Mouse (Mus musculus) thymus, adult 2 months (tissue): ENCODE results near the gene Pde8a. TPM values are rescaled to one million over a fixed set of nuclear protein-coding genes. Genes with fewer than 3 reads are reported as not detected.
"Not testable (repeated sequence)": the region's sequence is repeated elsewhere in the genome, so short reads cannot be mapped to it uniquely, and the experiment has no call there.

Experiments
- DNase-seq: peaks from one replicate; pipeline ENCODE4 v3.0.0; 2021
- H3K27ac ChIP-seq: fragments of 200-500 bp; 2 replicates; pipeline ENCODE4 v1.5.1; 2012; ENCODE audit warnings: low read length, control low read depth; ENCODE audit not compliant: control insufficient read depth, insufficient read depth
- H3K27me3 ChIP-seq: fragments of 200-500 bp; 2 replicates; pipeline ENCODE4 v1.6.1; 2012; ENCODE audit warnings: mild to moderate bottlenecking, low read length, moderate library complexity, mixed read lengths; ENCODE audit not compliant: control insufficient read depth, insufficient read depth
- H3K36me3 ChIP-seq: fragments of 200-500 bp; 2 replicates; pipeline ENCODE4 v1.6.1; 2012; ENCODE audit warnings: mild to moderate bottlenecking, low read length, moderate library complexity; ENCODE audit not compliant: control insufficient read depth, insufficient read depth
- H3K4me1 ChIP-seq: fragments of 200-500 bp; replicated peaks from 2 replicates; pipeline ENCODE4 v1.6.1; 2012; ENCODE audit warnings: low read length; ENCODE audit not compliant: control insufficient read depth, insufficient read depth
- H3K4me3 ChIP-seq: fragments of 200-500 bp; 2 replicates; pipeline ENCODE4 v1.5.1; 2012; ENCODE audit warnings: mild to moderate bottlenecking, low read length, control low read depth, moderate library complexity; ENCODE audit not compliant: control insufficient read depth, insufficient read depth
- CTCF ChIP-seq: fragments of 200-500 bp; IDR thresholded peaks from 2 replicates; pipeline ENCODE4 v1.5.1; 2012; ENCODE audit warnings: mild to moderate bottlenecking, control low read depth, low read length, moderate library complexity, borderline replicate concordance; ENCODE audit not compliant: control insufficient read depth, poor library complexity, insufficient read depth; ENCODE audit errors: extremely low read depth
- POLR2A ChIP-seq: fragments of 200-500 bp; IDR thresholded peaks from 2 replicates; pipeline ENCODE4 v1.6.1; 2012; ENCODE audit warnings: mild to moderate bottlenecking, low read length, control low read depth, moderate library complexity; ENCODE audit not compliant: control insufficient read depth, poor library complexity, insufficient read depth; ENCODE audit errors: extremely low read depth
- WGBS: fragments of 180-500 bp; shearing (Covaris S2); methylation state at CpG from one replicate; pipeline ENCODE4 v1.1.7; 2018; 5-methylcytosine and 5-hydroxymethylcytosine counted together
- polyA plus RNA-seq: library from polyadenylated mRNA; depleted of rRNA; stranded (reverse); fragments of >200 nt; gene quantifications from 2 replicates; pipeline ENCODE4 v1.2.3, GENCODE M21; 2012

The Pde8a gene
- polyA plus RNA-seq, 1 experiment: 3.5 TPM

DNA sequence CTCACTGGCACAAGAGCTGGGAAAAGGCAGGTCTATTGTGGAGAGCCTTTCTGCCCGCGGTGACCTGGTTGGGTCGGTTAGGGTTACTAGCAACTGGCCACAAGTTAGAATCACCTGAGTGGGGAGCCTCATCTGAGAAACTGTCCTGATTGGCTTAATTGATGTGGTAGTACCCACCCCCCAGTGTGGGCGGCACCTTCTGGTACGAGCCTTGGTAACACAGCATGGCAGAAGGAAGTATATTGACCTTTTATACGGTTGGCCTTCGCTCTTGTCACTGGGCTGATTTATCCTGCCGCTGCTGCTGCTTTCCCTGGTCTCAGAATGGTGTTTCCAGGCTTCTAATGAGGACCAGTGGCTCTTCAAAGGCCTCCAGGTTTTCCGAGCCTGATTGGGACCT, 24.2 kb upstream of the Pde8a start:
- TF ChIP-seq CTCF: no peak
- no peak for TF ChIP-seq POLR2A
- H3K4me1 ChIP-seq: no peaks in the 10 kb centered on the region; the same call in none of the 2 replicates
- no peak for DNase-seq
- no peak overlapping the region for H3K27ac ChIP-seq
- no peaks in the 10 kb centered on the region for H3K36me3 ChIP-seq
- no peaks in the 10 kb centered on the region for H3K27me3 ChIP-seq
- 86% methylated on average over 9 of the region's 9 CpGs for WGBS
- H3K4me3 ChIP-seq: no peak overlapping the region

DNA sequence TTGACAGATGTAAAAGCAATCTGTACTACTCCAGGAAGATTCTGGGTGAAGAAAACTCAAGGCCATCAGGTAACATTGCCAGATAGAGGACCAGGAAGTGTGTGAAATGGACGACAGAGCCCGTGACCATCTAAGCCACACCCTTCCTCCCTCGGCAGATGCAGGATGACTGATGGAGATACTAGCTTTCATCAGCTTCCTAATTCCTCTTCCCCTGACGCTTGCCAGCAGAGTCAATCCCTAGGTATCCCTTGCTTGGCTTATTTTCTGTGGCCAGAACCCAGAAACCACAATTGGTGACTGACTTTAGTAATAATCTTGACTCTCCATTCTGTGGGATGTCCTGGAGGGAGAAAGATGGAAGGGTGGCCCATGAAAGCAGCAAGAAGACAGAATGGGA, 17.9 kb upstream of the Pde8a start:
- Histone ChIP-seq H3K36me3 (no peaks in the 10 kb centered on the region), H3K4me3 (no peak overlapping the region), H3K27ac (no peak overlapping the region), H3K27me3 (no peaks in the 10 kb centered on the region), H3K4me1 (no peaks in the 10 kb centered on the region)
- WGBS: 67% methylated on average over 4 of the region's 4 CpGs
- TF ChIP-seq CTCF (no peak), POLR2A (no peak)
- DNase-seq: no peak

DNA sequence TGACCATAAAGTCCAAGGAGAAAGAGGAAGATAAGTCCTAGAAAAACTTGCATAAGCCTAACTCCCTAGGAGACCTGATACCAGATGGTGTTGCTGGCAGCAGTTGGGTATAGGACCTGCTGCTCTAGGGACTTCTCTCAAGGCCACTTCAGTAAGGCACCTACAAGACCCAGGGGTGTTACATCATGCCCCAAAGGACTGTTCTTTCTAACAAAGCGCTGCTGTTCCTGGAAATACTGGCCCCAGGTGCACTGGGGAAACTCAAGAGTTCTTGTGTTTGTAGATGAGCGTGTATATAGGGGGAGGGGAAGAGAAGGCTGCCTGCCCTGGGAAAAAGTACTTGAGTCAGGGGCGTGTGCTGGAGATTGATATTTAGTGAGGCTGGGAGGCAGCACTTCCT, 16.6 kb upstream of the Pde8a start:
- H3K36me3 ChIP-seq: no peaks in the 10 kb centered on the region
- no peaks in the 10 kb centered on the region for H3K4me1 ChIP-seq
- DNase-seq: no peak
- WGBS: 45% methylated on average over 3 of the region's 3 CpGs
- H3K27ac ChIP-seq: no peak overlapping the region
- H3K27me3 ChIP-seq: no peaks in the 10 kb centered on the region
- TF ChIP-seq POLR2A (no peak), CTCF (no peak)
- H3K4me3 ChIP-seq: no peak overlapping the region

DNA sequence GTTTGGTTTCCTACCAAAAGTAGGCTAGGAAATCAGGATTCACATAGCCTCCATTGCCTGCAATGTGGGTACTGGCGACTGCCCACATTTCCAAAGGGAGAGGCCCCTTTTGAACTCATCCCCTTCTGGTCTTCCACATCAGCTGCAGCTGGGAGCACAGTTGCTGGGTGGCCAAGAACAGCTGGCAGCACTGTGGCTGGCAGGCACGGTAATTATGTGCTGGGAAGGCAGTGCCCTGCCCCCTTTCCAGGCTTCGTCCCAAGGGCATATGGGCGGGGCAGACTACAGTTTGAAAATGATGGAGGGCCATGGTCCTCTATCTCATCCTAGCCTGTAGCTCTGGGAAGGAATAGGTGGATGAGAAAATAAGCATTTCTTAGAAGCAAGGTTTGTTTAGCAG, 14.9 kb upstream of the Pde8a start:
- TF ChIP-seq POLR2A (no peak), CTCF (no peak)
- no peak overlapping the region for H3K4me3 ChIP-seq
- WGBS: 66% methylated on average over 4 of the region's 4 CpGs
- no peaks in the 10 kb centered on the region for H3K4me1 ChIP-seq
- no peak for DNase-seq
- H3K36me3 ChIP-seq: no peaks in the 10 kb centered on the region
- no peak overlapping the region for H3K27ac ChIP-seq
- H3K27me3 ChIP-seq: no peaks in the 10 kb centered on the region

DNA sequence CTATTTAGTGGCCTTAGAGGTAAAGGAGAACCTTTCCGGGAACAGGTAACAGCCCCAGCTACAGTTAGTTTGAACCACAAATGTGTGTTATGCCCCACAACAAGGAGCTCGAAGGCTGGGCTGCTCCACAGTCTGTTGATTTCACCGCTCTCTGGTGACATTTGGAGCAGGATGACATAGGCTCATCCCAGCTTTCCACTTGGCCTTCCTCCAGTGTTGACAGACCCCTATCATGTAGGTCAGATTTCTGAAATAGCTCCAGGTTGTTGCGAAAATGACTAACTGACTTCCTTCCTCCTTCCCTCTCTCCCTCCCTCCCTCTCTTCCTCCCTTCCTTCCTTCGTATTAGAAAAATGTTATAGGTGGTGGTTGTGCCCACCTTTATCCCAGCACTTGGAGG, 14.3 kb upstream of the Pde8a start:
- Histone ChIP-seq H3K4me1 (no peaks in the 10 kb centered on the region), H3K27me3 (no peaks in the 10 kb centered on the region), H3K27ac (no peak overlapping the region), H3K36me3 (no peaks in the 10 kb centered on the region), H3K4me3 (no peak overlapping the region)
- DNase-seq: no peak
- TF ChIP-seq POLR2A (no peak), CTCF (no peak)
- 63% methylated on average over 5 of the region's 5 CpGs for WGBS

DNA sequence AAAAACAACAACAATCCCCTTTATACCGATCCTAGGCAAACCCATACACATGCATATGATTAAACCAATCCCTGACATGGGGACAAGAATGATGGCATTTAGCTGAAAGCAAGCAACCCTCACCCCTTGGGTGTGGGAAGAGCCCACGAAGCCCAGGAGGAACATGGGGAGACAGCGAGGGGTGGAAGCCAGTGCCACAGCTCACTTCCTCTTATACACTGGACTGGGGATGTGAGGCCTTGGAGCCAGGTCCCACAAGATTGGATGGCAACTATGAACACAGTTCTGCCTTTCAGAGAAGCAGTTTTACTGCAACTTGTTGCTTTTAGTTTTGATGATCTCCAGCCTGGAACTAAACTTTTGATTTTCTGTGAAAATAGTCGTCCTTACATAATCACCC, 13.6 kb upstream of the Pde8a start:
- H3K36me3 ChIP-seq: no peaks in the 10 kb centered on the region
- TF ChIP-seq CTCF: no peak
- TF ChIP-seq POLR2A: no peak
- no peak overlapping the region for H3K27ac ChIP-seq
- WGBS: 43% methylated on average over 4 of the region's 4 CpGs
- H3K4me1 ChIP-seq: no peaks in the 10 kb centered on the region
- no peak overlapping the region for H3K4me3 ChIP-seq
- H3K27me3 ChIP-seq: no peaks in the 10 kb centered on the region
- no peak for DNase-seq

DNA sequence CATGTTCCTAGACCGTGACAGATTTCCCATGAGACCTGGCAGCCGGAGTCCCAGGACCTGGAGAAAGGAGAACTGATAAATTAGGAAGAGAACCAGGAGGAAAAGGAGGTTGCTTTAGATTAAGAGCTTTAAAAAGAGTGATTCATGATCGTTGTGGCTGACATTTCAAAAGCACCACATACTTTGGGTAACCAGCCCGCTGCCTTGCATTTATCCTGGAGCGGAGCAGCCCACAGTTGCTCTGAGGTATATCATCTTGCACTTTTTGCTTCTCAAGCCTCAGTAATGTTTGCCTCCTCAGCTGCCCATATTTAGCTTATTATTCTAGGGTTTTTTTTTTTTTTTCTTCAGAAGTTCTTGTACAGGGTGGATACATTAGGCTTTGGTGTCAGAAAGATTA, 11.0 kb upstream of the Pde8a start:
- Histone ChIP-seq H3K4me1 (no peaks in the 10 kb centered on the region), H3K27ac (no peak overlapping the region), H3K4me3 (no peak overlapping the region), H3K36me3 (no peaks in the 10 kb centered on the region), H3K27me3 (no peaks in the 10 kb centered on the region)
- no peak for DNase-seq
- 77% methylated on average over 5 of the region's 5 CpGs for WGBS
- TF ChIP-seq POLR2A: no peak
- no peak for TF ChIP-seq CTCF

DNA sequence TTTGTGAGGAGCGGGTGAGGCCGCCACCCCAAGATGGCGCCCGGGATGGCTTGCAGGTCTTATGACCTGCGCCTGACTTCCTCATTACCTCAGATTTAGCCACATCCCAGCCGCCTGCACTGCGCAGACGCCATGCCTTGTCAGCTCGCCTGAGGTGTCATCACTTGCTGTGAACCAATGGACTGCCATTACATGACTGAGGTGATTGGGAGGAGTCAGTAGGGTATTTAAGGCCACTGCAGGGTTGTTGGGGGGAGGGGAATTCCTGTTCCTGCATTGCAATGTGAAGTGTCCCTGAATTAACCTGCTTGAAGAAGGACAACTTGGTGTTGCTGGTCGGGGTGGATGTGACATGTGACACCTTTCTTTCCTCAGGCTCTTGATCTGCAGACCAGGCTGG, 9.8 kb upstream of the Pde8a start:
- not testable (repeated sequence) for H3K27me3 ChIP-seq, DNase-seq, H3K36me3 ChIP-seq, H3K4me3 ChIP-seq, H3K4me1 ChIP-seq, H3K27ac ChIP-seq
- 97% methylated on average over 10 of the region's 10 CpGs for WGBS
